Mouse (Mus musculus) 416B (cell line): Measurements from ENCODE around the gene Dlec1.

Experiments used
- DNase-seq: peaks from one replicate; pipeline ENCODE4 v3.0.0; 2011; ENCODE audit warnings: low read depth

Gene Dlec1

DNA sequence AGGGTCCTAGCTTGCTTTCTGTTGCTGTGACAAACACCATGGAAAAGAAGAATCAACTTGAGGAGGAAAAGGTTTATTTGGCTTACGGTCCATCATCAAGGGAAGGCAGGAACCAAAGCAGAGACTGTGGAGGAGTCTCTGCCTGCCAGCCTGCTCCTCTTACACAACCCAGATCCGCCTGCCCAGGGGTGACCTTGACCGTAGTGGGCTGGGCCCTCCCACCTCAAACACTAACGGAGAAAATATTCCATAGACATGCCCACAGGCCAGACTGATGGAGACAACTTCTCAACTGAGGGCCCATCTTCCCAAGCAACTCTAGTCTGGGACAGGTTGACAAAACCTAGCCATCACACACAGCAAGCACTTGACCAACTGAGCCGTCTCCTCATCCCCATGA lies 39.8 kb downstream of the Dlec1 start:
- DNase-seq, result no peak

DNA sequence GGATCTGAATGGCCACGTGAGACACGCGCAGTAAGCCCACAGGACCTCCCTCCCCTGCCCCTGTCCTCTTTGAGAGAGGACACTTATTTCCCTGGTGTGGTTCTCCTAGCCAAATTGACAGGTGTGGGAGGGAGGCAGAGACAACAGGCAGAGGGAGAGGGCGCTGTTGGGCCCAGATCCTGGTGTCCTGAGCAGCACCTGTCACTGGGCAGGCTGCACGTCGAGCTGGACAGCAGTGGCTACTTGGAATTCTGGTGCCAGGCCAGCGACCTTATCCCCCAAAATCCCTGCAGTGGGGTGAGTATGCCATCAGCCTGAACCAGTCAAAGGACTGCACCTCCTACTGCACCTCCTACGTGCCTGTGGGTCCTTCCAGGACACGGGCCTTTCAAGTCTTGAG lies 41.1 kb downstream of the Dlec1 start:
- DNase-seq, result no peak

GRCm38 (mm10) chr9:119144696-119145095 lies 42.4 kb downstream of the Dlec1 start:
- DNase-seq, result no peak

- DNase-seq, result no peak
Observed at GRCm38 (mm10) chr9:119145137-119145536, 42.9 kb downstream of the Dlec1 start.

- DNase-seq, result no peak
Observed at GRCm38 (mm10) chr9:119145638-119146037, 43.4 kb downstream of the Dlec1 start.

DNA sequence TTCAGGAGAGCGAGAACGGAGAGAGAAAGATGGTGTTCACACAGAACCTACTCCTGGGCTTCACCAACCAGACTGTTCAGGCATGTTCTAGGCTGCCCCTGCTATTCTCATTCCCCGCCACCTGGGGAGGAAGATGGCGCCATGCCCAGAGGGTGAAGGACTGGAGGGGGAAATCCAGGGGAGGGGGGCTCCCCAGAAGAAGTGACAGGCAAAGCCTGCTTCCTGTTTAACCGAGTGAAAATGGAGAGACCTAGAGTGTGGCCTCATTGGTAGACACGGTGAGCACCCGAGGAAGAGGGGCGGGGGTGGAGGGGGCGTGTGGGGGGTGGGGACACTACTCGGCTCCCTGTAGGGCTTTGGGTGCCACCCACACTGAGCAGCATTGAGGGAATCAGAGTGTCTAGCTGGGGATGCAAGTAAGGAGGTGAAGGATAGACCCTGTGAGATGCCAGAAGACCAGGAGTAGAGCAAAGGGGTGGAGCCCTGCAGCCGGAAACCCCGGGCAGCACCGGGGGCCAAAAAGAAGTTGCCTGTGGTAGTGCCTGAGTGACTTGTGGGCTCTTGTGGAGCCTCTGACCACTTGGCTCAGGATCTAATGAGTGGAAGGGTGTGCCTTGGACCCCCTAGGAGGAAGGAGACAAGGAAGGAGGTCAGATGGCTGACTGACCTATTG lies 44.0 kb downstream of the Dlec1 start:
- no peak for DNase-seq

- peak; percentile 50 for DNase-seq
Observed at GRCm38 (mm10) chr9:119149601-119150000, 47.3 kb downstream of the Dlec1 start.

DNA sequence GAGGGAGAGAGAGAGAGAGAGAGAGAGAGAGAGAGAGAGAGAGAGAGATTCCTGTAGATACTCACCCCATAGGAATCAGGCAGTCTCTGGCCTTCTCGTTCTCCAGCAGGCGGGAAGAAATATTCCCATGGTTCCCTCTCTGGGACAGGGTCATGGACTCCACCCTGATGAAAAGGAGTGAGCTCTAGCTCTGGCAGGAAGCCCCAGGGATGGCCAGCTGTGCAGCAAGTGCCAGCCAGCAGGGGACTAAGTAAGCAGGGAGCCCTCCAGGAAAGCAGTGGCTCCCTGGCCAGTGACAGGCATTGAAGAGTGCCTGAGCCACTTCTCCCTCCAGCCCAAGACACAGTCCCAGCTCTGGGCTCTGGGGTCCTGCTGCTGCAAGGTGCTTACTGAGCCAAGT lies 49.5 kb downstream of the Dlec1 start:
- no peak for DNase-seq

DNA sequence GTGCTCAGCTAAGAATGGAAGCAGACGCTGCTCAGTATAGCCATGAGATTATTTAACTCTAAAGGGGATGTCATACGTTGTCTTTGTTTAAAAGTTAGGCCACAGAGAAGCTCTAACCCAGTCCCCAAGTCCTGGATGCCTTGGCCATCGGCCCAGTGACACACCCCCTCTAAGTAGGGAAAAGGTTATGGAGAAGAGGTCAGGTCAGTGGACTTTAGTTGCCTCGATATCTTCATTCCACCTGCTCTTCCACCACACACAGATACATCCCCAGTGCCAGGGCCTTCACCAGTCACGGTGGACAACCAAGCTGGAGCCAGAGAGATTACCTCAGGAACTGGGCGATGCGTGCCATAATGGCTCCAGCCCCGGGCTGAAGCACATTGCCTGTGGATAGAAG lies 53.1 kb downstream of the Dlec1 start:
- no peak for DNase-seq

GRCm38 (mm10) chr9:119155826-119156225 lies 53.5 kb downstream of the Dlec1 start:
- no peak for DNase-seq

DNA sequence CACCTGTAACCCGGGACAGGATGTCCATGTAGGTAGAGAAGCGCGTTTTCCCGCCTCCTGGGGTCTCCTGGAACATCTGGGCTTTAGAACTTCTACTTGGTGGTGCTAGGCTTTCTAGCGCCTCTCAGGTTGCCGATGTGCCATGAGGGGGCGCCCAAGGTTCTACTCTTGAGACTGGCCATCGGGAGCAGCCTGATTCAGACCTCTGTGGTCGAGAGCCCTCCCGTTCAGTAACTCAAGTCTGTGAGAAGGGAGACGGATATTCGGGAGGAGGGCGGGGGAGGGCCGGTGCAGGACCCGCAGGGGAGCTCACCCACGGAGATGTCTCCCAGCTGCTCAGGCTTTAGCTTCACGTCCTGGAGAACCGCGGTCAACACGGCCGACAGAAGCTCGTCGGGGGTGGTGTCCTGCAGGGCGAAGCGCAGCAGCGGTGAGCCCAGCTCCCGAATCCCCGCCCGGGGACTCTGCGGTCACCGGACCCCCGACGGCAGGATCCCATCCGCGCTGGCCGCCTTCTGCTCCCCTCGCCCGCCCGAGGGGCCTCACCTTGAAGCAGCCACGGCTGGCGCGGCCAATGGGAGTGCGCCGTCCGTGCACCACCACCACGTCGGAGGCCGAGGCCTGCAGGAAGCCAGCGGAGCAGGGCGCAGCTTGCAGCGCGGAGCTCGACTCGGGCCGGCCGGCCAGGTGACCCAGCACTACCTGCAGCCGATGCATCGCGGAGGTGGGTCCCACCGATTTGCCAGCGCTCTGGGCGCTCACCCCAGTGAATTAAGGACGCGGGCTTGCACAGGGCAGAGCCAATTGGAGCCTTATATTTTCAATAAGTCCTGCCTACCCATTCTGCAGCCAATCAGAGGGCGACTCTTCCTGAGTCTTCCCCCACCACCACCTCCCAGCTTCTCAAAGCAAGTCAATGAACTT lies 54.3 kb downstream of the Dlec1 start, which contains the start of gene Acaa1b:
TSS of gene Acaa1b (minus strand) at position 816 of the 924 bp plus-strand sequence.
- DNase-seq, result peak; percentile 43

DNA sequence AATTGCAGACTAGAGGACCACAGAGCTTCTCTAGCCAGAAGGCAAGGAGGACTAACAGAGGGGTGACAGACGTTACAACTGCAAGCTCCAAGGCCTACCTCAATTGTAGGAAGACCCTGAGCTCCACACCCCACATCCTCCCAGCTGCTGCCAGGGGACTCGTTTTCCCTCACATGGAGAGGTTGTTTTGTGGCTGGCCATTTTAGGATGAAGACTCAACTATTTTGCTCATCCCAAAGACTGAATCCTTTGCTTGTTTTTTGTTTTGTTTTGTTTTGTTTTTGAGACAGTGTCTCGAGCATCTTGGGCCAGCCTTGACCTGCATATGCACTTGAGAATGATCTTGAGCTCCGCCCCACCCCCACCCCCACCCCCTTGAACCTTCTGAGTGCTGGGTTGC lies 56.6 kb downstream of the Dlec1 start, which contains the start of gene Gm47289:
TSS of gene Gm47289 (plus strand) at position 301 of the 400 bp plus-strand sequence.
- no peak for DNase-seq

DNA sequence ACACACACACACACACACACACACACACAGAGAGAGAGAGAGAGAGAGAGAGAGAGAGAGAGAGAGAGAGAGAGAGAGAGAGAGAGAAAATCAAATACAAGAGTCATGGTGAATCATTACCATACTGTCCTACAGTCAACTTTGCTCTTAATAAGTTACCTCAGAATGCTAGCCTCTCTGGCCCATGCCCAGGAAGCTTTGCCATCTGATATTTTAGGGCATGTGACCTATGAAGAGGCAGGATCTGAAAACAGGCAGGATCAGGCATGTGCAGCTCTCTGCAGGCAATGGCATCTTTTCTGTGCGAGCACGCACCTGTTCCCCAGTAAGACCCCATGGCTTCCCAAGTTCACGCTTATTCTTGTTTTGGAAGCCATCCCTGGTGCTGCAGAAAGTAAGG lies 58.4 kb downstream of the Dlec1 start:
- DNase-seq, result no peak

DNA sequence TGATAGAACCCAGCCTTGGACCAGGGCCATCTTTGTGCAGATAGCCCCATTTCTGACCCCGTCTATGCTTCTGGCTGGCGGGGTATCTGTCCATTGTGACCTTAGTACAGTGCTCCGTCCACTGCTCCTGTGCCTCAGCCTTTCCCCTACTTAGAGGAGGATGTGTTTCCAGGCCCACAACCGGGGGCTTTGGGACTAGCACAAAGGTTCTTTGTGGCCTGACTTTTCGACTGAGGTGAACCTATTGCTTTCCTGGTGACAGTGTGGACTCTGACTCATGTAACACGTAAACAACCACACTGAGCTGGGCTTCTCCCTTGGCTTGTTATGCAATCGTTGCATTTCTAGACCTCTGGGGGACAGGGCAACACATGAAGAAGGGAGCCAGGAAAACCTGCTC lies 62.5 kb downstream of the Dlec1 start:
- DNase-seq, result peak; percentile 21

DNA sequence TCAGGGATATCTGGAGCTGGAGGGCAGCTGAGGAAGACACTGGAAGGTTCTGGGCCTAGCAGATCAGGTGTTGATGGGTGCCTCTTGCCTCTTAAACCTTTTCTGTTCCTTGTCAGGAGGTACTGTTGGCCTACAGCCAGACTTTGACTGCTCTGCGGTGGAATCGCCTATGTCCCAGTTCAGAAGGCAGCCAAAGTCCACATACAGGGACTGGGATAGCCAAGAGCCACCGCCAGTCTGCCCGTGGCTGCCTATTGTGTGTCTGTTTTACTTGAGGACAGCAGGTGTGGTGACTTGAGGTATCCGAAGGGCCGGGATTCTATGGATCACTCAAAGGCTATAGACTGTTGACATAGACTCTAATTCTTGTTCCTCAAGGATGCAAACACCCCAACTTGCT lies 63.3 kb downstream of the Dlec1 start:
- no peak for DNase-seq

DNA sequence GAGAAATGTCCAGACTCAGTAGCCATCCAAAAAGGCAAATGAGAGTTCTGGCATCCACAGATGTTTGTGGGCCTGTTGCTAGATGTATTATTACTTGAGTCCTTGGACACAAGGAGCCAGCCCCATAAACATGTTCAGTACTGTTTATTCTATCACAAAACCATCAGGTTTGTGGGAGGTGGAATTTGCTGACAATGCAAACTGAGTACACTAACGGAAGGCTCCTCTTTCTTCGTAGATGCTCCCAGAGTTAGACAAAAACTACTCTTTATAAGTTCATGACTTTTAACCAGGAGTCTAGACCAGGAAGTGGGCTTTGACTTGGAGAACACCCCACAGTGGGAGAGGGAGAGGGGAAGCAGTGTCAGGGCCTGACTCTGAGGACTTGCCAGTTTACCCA lies 65.3 kb downstream of the Dlec1 start:
- DNase-seq, result no peak

GRCm38 (mm10) chr9:119179292-119179691 lies 77.0 kb downstream of the Dlec1 start:
- DNase-seq, result no peak

DNA sequence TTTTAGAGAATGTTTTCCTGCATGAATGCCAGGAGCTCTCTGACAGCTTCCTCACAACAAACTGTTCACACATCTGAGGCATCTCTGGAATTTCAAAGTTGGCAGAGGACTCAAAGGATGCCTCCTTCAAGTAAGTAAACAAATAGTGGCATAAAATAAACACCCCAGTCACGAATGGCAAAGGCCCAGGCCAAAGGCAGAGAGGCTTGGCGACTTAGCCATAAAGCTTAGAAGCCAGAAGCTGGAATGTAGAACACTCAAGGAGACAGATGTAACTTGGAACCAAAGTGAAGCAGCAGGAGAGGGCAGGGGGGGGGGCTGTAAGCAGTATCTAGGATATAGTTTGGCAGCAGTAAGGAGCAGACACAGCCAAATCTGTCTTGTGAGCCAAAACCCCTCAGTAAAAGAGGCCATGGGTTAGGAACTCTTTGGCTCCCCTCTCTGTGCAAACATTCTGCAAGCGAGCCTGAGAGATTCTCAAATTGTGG lies 79.0 kb downstream of the Dlec1 start:
- no peak for DNase-seq

- no peak for DNase-seq
Observed at GRCm38 (mm10) chr9:119192202-119192990, 90.1 kb downstream of the Dlec1 start.
